Mouse (Mus musculus) myocyte (in vitro differentiated cells): ENCODE data around the gene Casc4.

ENCODE experiments used
- CEBPB ChIP-seq: IDR thresholded peaks from 2 replicates; pipeline ENCODE4 v1.6.1; 2011; ENCODE audit warnings: mild to moderate bottlenecking, moderate library complexity; ENCODE audit not compliant: poor library complexity, insufficient read depth, severe bottlenecking
- E2F4 ChIP-seq: IDR thresholded peaks from one replicate; pipeline ENCODE4 v1.6.1; 2011; ENCODE audit warnings: mild to moderate bottlenecking, control low read depth, moderate library complexity; ENCODE audit not compliant: insufficient read depth
- MAX ChIP-seq: IDR thresholded peaks from one replicate; pipeline ENCODE4 v1.6.1; 2011; ENCODE audit warnings: low read depth, mild to moderate bottlenecking, control low read depth
- MYOD1 ChIP-seq, 3 experiments: IDR thresholded peaks; one replicate each; pipeline ENCODE4 v1.6.1; 2011; ENCODE audit warnings: control low read depth in 2 of 3, low read depth in 2 of 3, mild to moderate bottlenecking in 2 of 3, moderate library complexity in 1 of 3; ENCODE audit not compliant: insufficient read length in 2 of 3, control insufficient read depth in 1 of 3
- MYOG ChIP-seq, 3 experiments: IDR thresholded peaks; one replicate each; pipeline ENCODE4 v1.6.1; 2011; ENCODE audit warnings: control low read depth in 2 of 3, low read depth in 2 of 3, mild to moderate bottlenecking in 2 of 3; ENCODE audit not compliant: insufficient read length in 2 of 3, control insufficient read depth in 1 of 3, insufficient read depth in 1 of 3
- POLR2A ChIP-seq: IDR thresholded peaks from one replicate; pipeline ENCODE4 v1.6.1; 2011; ENCODE audit warnings: low read depth, mild to moderate bottlenecking, control low read depth, moderate library complexity; ENCODE audit not compliant: insufficient read length
- POLR2AphosphoS2 ChIP-seq: IDR thresholded peaks from one replicate; pipeline ENCODE4 v1.6.1; 2011; ENCODE audit warnings: low read depth, control low read depth; ENCODE audit not compliant: insufficient read length
- REST ChIP-seq: IDR thresholded peaks from one replicate; pipeline ENCODE4 v1.6.1; 2011; ENCODE audit warnings: mild to moderate bottlenecking, control low read depth, moderate library complexity; ENCODE audit not compliant: insufficient read depth, insufficient read length
- SRF ChIP-seq: IDR thresholded peaks from one replicate; pipeline ENCODE4 v1.6.1; 2011; ENCODE audit warnings: low read depth; ENCODE audit not compliant: control insufficient read depth, insufficient read length
- TCF12 ChIP-seq: IDR thresholded peaks from one replicate; pipeline ENCODE4 v1.6.1; 2011; ENCODE audit warnings: mild to moderate bottlenecking, control low read depth; ENCODE audit not compliant: poor library complexity, insufficient read depth, severe bottlenecking
- TCF3 ChIP-seq: IDR thresholded peaks from one replicate; pipeline ENCODE4 v1.6.1; 2011; ENCODE audit warnings: low read depth, control low read depth; ENCODE audit not compliant: insufficient read length
- USF1 ChIP-seq: IDR thresholded peaks from one replicate; pipeline ENCODE4 v1.6.1; 2011; ENCODE audit warnings: low read depth, mild to moderate bottlenecking, control low read depth, moderate library complexity

- TF ChIP-seq SRF (no peak), POLR2A (no peak), POLR2AphosphoS2 (no peak), CEBPB (no peak), E2F4 (no peak), TCF3 (no peak), MAX (no peak), USF1 (no peak), MYOD1 (IDR thresholded peaks at IDR 0.05; ENCODE audit: control insufficient read depth in 1 of 3, insufficient read length in 2 of 3, low read depth in 2 of 3) (no peak), TCF12 (no peak), MYOG (IDR thresholded peaks at IDR 0.05; ENCODE audit: control insufficient read depth in 1 of 3, insufficient read depth in 1 of 3, insufficient read length in 2 of 3, low read depth in 2 of 3) (no peak), REST (no peak)
Measured at GRCm38 (mm10) chr2:121841453-121841852, 25.3 kb upstream of the Casc4 start.
